Mouse (Mus musculus) MEL (cell line): ENCODE results near the gene Fancf. TPM values are rescaled to one million over a fixed set of nuclear protein-coding genes. Genes with fewer than 3 reads are reported as not detected.

Experiments used
- DNase-seq: peaks from one replicate; pipeline ENCODE4 v3.0.0; 2011; ENCODE audit warnings: low read depth, low spot score
- H3K27ac ChIP-seq: 2 replicates; pipeline ENCODE4 v1.5.1; 2012; ENCODE audit warnings: low read depth, mild to moderate bottlenecking, control low read depth, low read length, moderate library complexity; ENCODE audit not compliant: control insufficient read depth
- H3K27me3 ChIP-seq, 2 experiments: fragments of 150-350 bp in 1 of 2; sonication (generic) in 1 of 2; 2 replicates each; pipeline ENCODE4 v1.6.1; 2012; ENCODE audit warnings: low read length in 2 of 2, mild to moderate bottlenecking in 2 of 2, improper control_type of control experiment in 1 of 2, moderate library complexity in 1 of 2; ENCODE audit not compliant: insufficient read depth in 2 of 2, control insufficient read depth in 1 of 2
- H3K36me3 ChIP-seq, 2 experiments: 2 replicates each; pipeline ENCODE4 v1.6.1; 2012 to 2014; ENCODE audit warnings: low read length in 2 of 2, improper control_type of control experiment in 1 of 2, inconsistent platforms in 1 of 2, mild to moderate bottlenecking in 1 of 2; ENCODE audit not compliant: insufficient read depth in 2 of 2, control insufficient read depth in 1 of 2
- H3K4me1 ChIP-seq, 2 experiments: fragments of 150-350 bp in 1 of 2; sonication (generic) in 1 of 2; 2 replicates each; pipeline ENCODE4 v1.6.1; 2012; ENCODE audit warnings: low read length in 2 of 2, improper control_type of control experiment in 1 of 2, mild to moderate bottlenecking in 1 of 2; ENCODE audit not compliant: insufficient read depth in 2 of 2, control insufficient read depth in 1 of 2
- H3K4me3 ChIP-seq, 2 experiments: fragments of 150-350 bp in 1 of 2; sonication (generic) in 1 of 2; 2 replicates each; pipeline ENCODE4 v1.5.1; 2012; ENCODE audit warnings: low read depth in 2 of 2, low read length in 2 of 2, mild to moderate bottlenecking in 2 of 2, moderate library complexity in 2 of 2, control low read depth in 1 of 2, improper control_type of control experiment in 1 of 2; ENCODE audit not compliant: control insufficient read depth in 1 of 2, insufficient read depth in 1 of 2
- H3K79me2 ChIP-seq: 2 replicates; pipeline ENCODE4 v1.6.1; 2012; ENCODE audit warnings: mild to moderate bottlenecking, low read length, moderate library complexity; ENCODE audit not compliant: control insufficient read depth, poor library complexity, insufficient read depth
- H3K9ac ChIP-seq: 2 replicates; pipeline ENCODE4 v1.6.1; 2012; ENCODE audit warnings: low read depth, mild to moderate bottlenecking, control low read depth, low read length, moderate library complexity; ENCODE audit not compliant: control insufficient read depth, poor library complexity, severe bottlenecking
- H3K9me3 ChIP-seq: fragments of 150-350 bp; sonication (generic); replicated peaks from 2 replicates; pipeline ENCODE4 v1.6.1; 2012; ENCODE audit warnings: mild to moderate bottlenecking, low read length, improper control_type of control experiment, moderate library complexity; ENCODE audit not compliant: insufficient read depth
- CHD1 ChIP-seq: IDR thresholded peaks from 2 replicates; pipeline ENCODE4 v1.6.1; 2012; ENCODE audit warnings: low read depth, mild to moderate bottlenecking, inconsistent platforms, low read length, improper control_type of control experiment
- CHD2 ChIP-seq: IDR thresholded peaks from 2 replicates; pipeline ENCODE4 v1.6.1; 2011; ENCODE audit warnings: low read length, improper control_type of control experiment
- CTCF ChIP-seq, 3 experiments: IDR thresholded peaks in 2 of 3; conservative IDR thresholded peaks in 1 of 3; 2 replicates each; pipeline ENCODE4 v1.5.1; 2011 to 2012; ENCODE audit warnings: low read length in 3 of 3, low read depth in 2 of 3, mild to moderate bottlenecking in 2 of 3, improper control_type of control experiment in 1 of 3, inconsistent platforms in 1 of 3, mixed read lengths in 1 of 3, moderate library complexity in 1 of 3; ENCODE audit not compliant: control insufficient read depth in 1 of 3, insufficient read depth in 1 of 3, poor library complexity in 1 of 3, severe bottlenecking in 1 of 3
- E2F4 ChIP-seq: IDR thresholded peaks from 2 replicates; pipeline ENCODE4 v1.6.1; 2011; ENCODE audit warnings: low read depth, low read length, improper control_type of control experiment, borderline replicate concordance
- ETS1 ChIP-seq: IDR thresholded peaks from 2 replicates; pipeline ENCODE4 v1.6.1; 2012; ENCODE audit warnings: low read depth, mild to moderate bottlenecking, inconsistent platforms, low read length, improper control_type of control experiment, moderate library complexity
- GABPA ChIP-seq: IDR thresholded peaks from 2 replicates; pipeline ENCODE4 v1.6.1; 2012; ENCODE audit warnings: low read depth, mild to moderate bottlenecking, inconsistent platforms, low read length, improper control_type of control experiment, moderate library complexity
- MAZ ChIP-seq: IDR thresholded peaks from 2 replicates; pipeline ENCODE4 v1.6.1; 2012; ENCODE audit warnings: low read depth, mild to moderate bottlenecking, inconsistent platforms, low read length, improper control_type of control experiment
- MEF2A ChIP-seq: IDR thresholded peaks from 2 replicates; pipeline ENCODE4 v1.6.1; 2014; ENCODE audit warnings: low read depth, mild to moderate bottlenecking, inconsistent platforms, low read length, improper control_type of control experiment; ENCODE audit not compliant: poor library complexity, insufficient replicate concordance, severe bottlenecking; ENCODE audit errors: extremely low read depth
- MYB ChIP-seq: IDR thresholded peaks from 2 replicates; pipeline ENCODE4 v1.6.1; 2011; ENCODE audit warnings: mild to moderate bottlenecking, low read depth, low read length, improper control_type of control experiment
- NELFE ChIP-seq: IDR thresholded peaks from 2 replicates; pipeline ENCODE4 v1.6.1; 2011; ENCODE audit warnings: low read depth, low read length, improper control_type of control experiment
- POLR2AphosphoS5 ChIP-seq: IDR thresholded peaks from 2 replicates; pipeline ENCODE4 v1.6.1; 2012; ENCODE audit warnings: low read depth, borderline replicate concordance, mild to moderate bottlenecking, inconsistent platforms, low read length, moderate library complexity, mixed read lengths
- RAD21 ChIP-seq: IDR thresholded peaks from 2 replicates; pipeline ENCODE4 v1.6.1; 2011; ENCODE audit warnings: mild to moderate bottlenecking, low read depth, low read length, improper control_type of control experiment
- RCOR1 ChIP-seq: IDR thresholded peaks from 2 replicates; pipeline ENCODE4 v1.6.1; 2012; ENCODE audit warnings: low read depth, mild to moderate bottlenecking, inconsistent platforms, low read length, improper control_type of control experiment
- SMC3 ChIP-seq: IDR thresholded peaks from 2 replicates; pipeline ENCODE4 v1.6.1; 2011; ENCODE audit warnings: low read depth, low read length, improper control_type of control experiment
- TAL1 ChIP-seq: IDR thresholded peaks from 2 replicates; pipeline ENCODE4 v1.6.1; 2012; ENCODE audit warnings: mild to moderate bottlenecking, inconsistent platforms, low read length, moderate library complexity, mixed read lengths
- TCF12 ChIP-seq: IDR thresholded peaks from 2 replicates; pipeline ENCODE4 v1.6.1; 2014; ENCODE audit warnings: low read depth, mild to moderate bottlenecking, inconsistent platforms, low read length, improper control_type of control experiment, moderate library complexity
- USF1 ChIP-seq: IDR thresholded peaks from 2 replicates; pipeline ENCODE4 v1.6.1; 2014; ENCODE audit warnings: low read depth, mild to moderate bottlenecking, inconsistent platforms, low read length, improper control_type of control experiment, moderate library complexity
- ZMIZ1 ChIP-seq: IDR thresholded peaks from 2 replicates; pipeline ENCODE4 v1.6.1; 2012; ENCODE audit warnings: low read depth, mild to moderate bottlenecking, inconsistent platforms, low read length, improper control_type of control experiment, moderate library complexity
- ZNF384 ChIP-seq: IDR thresholded peaks from 2 replicates; pipeline ENCODE4 v1.6.1; 2012; ENCODE audit warnings: low read depth, mild to moderate bottlenecking, inconsistent platforms, low read length, improper control_type of control experiment
- polyA plus RNA-seq, 2 experiments: library from polyadenylated mRNA; stranded (reverse) in 1 of 2; unstranded in 1 of 2; fragments of >175 nt in 1 of 2; fragments of >200 nt in 1 of 2; gene quantifications; 2 replicates each; pipeline versions ENCODE4 v1.2.1 to v1.2.4; 2012; ENCODE audit warnings: low replicate concordance in 2 of 2, low read depth in 1 of 2; ENCODE audit not compliant: insufficient read length in 2 of 2, insufficient read depth in 1 of 2, missing spikeins in 1 of 2
- total RNA-seq: library from RNA; depleted of rRNA; stranded (reverse); fragments of 300-350 nt; gene quantifications from 2 replicates; pipeline ENCODE4 v1.2.3, GENCODE M21; 2012

The Fancf gene
- total and polyA plus RNA-seq, 3 experiments: 11.0 to 12.9 TPM; not detected in 1

GRCm38 (mm10) chr7:51823562-51824338, 38.3 kb downstream of the Fancf start:
- no peaks in the 10 kb centered on the region for H3K27me3 ChIP-seq
- H3K4me3 ChIP-seq: no peak overlapping the region
- no peaks in the 10 kb centered on the region for H3K4me1 ChIP-seq
- no peak for DNase-seq
- no peak overlapping the region for H3K27ac ChIP-seq
- H3K9ac ChIP-seq: no peak overlapping the region
- H3K9me3 ChIP-seq: no peaks in the 10 kb centered on the region
- H3K79me2 ChIP-seq: no peaks in the 10 kb centered on the region
- TF ChIP-seq ZNF384: peak; percentile 59
- TF ChIP-seq MYB: no peak
- H3K36me3 ChIP-seq: no peaks in the 10 kb centered on the region

DNA sequence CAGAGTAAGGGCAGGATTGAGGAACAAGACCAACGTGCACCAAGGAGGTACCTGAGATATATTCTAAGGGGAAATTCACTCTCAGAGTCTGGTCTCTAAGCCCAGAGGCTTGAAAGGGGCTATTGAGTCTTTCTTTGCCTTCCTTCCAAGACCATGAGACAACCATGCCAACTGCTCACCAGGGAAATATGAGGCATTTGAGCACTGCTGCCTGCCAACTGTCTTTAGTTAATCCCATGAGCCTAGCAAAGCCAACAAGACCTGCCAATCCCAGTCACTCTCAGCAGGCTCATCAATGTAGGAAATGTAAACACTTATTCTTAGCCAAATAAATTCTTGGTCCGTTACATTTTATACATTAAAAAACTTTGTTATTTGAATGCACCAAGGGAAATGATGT, 40.6 kb downstream of the Fancf start:
- TF ChIP-seq CHD1: no peak
- TF ChIP-seq CTCF (IDR thresholded peaks at IDR 0.05 in 2 of 3, conservative IDR thresholded peaks at IDR 0.05 in 1 of 3; ENCODE audit: control insufficient read depth in 1 of 3, insufficient read depth in 1 of 3, low read depth in 2 of 3, low read length in 3 of 3, poor library complexity in 1 of 3, severe bottlenecking in 1 of 3): no peak
- no peak for TF ChIP-seq ZNF384
- TF ChIP-seq SMC3: no peak
- no peak for TF ChIP-seq E2F4
- no peak for TF ChIP-seq ETS1
- no peak for TF ChIP-seq MAZ
- no peak for TF ChIP-seq RCOR1
- no peak for TF ChIP-seq CHD2
- no peak for TF ChIP-seq NELFE
- no peak for TF ChIP-seq MEF2A
- TF ChIP-seq GABPA: no peak
- no peak for TF ChIP-seq POLR2AphosphoS5
- TF ChIP-seq TAL1: no peak
- no peak for TF ChIP-seq ZMIZ1
- no peak for TF ChIP-seq USF1
- TF ChIP-seq TCF12: no peak
- no peak for TF ChIP-seq RAD21
- no peak for TF ChIP-seq MYB
- no peaks in the 10 kb centered on the region for H3K36me3 ChIP-seq
- H3K4me3 ChIP-seq: no peak overlapping the region
- no peaks in the 10 kb centered on the region for H3K4me1 ChIP-seq
- H3K9ac ChIP-seq: no peak overlapping the region
- no peak for DNase-seq
- H3K9me3 ChIP-seq: no peaks in the 10 kb centered on the region
- no peak overlapping the region for H3K27ac ChIP-seq
- H3K79me2 ChIP-seq: no peaks in the 10 kb centered on the region
- no peaks in the 10 kb centered on the region for H3K27me3 ChIP-seq
